Mouse (Mus musculus): ENCODE results near the gene Ms4a15. TPM values are rescaled to one million over a fixed set of nuclear protein-coding genes. Genes with fewer than 3 reads are reported as not detected.

The Ms4a15 gene
- polyA plus RNA-seq (2015; fragmentation: Nextera tagmentation; extraction: Ambion mirVana) = 0.15 and 0.37 TPM in 2 replicates

- Histone ChIP-seq H3K27ac (ENCODE audit: low read length) (no peak within 1 kb of the TSS), H3K9ac (replicated peaks; ENCODE audit: low read depth) (no peak within 1 kb of the TSS), H3K4me2 (replicated peaks; ENCODE audit: low read depth, low read length) (no peak within 1 kb of the TSS), H3K4me3 (ENCODE audit: low read depth, low read length) (no peak within 1 kb of the TSS), H3K4me1 (ENCODE audit: insufficient read depth, low read depth, low read length) (no peaks in the 10 kb centered on the region), H3K27me3 (replicated peaks; ENCODE audit: insufficient read depth, low read length) (no peaks in the 10 kb centered on the region), H3K36me3 (ENCODE audit: insufficient read depth, low read length) (no peaks in the 10 kb centered on the region), H3K9me3 (ENCODE audit: low read length) (no peaks in the 10 kb centered on the region)
- TF ChIP-seq EP300 (IDR thresholded peaks at IDR 0.05) (no peak), CTCF (IDR thresholded peaks at IDR 0.05) (no peak)
- 83% methylated on average over 7 of the region's 7 CpGs for WGBS
- ATAC-seq = no peak
- no peak for DNase-seq (ENCODE audit: low spot score)
Observed at GRCm38 (mm10) chr19:10993150-10993549, at the start of gene Ms4a15. Gene Ms4a15, minus strand, starts transcription at chr19:10993250.

- no peak for DNase-seq (ENCODE audit: low spot score)
- Histone ChIP-seq H3K36me3 (ENCODE audit: insufficient read depth, low read length) (no peaks in the 10 kb centered on the region), H3K27ac (ENCODE audit: low read length) (no peak overlapping the region), H3K27me3 (replicated peaks; ENCODE audit: insufficient read depth, low read length) (no peaks in the 10 kb centered on the region), H3K4me2 (replicated peaks; ENCODE audit: low read depth, low read length) (no peak overlapping the region), H3K9ac (replicated peaks; ENCODE audit: low read depth) (no peak overlapping the region), H3K4me1 (ENCODE audit: insufficient read depth, low read depth, low read length) (no peaks in the 10 kb centered on the region), H3K9me3 (ENCODE audit: low read length) (no peaks in the 10 kb centered on the region), H3K4me3 (ENCODE audit: low read depth, low read length) (no peak overlapping the region)
- TF ChIP-seq CTCF (IDR thresholded peaks at IDR 0.05) (no peak), EP300 (IDR thresholded peaks at IDR 0.05) (no peak)
- no peak for ATAC-seq
Observed at GRCm38 (mm10) chr19:11037570-11037969, 44.5 kb upstream of the Ms4a15 start.

GRCm38 (mm10) chr19:11022382-11022781 lies 29.3 kb upstream of the Ms4a15 start:
- Histone ChIP-seq H3K36me3 (ENCODE audit: insufficient read depth, low read length) (no peaks in the 10 kb centered on the region), H3K9me3 (ENCODE audit: low read length) (no peaks in the 10 kb centered on the region), H3K4me3 (ENCODE audit: low read depth, low read length) (no peak overlapping the region), H3K4me1 (ENCODE audit: insufficient read depth, low read depth, low read length) (no peaks in the 10 kb centered on the region), H3K9ac (replicated peaks; ENCODE audit: low read depth) (no peak overlapping the region), H3K4me2 (replicated peaks; ENCODE audit: low read depth, low read length) (no peak overlapping the region), H3K27me3 (replicated peaks; ENCODE audit: insufficient read depth, low read length) (no peaks in the 10 kb centered on the region), H3K27ac (ENCODE audit: low read length) (no peak overlapping the region)
- TF ChIP-seq EP300 (IDR thresholded peaks at IDR 0.05) = no peak
- TF ChIP-seq CTCF (IDR thresholded peaks at IDR 0.05) = no peak
- DNase-seq (ENCODE audit: low spot score) (no peak), ATAC-seq (no peak)

GRCm38 (mm10) chr19:11017891-11018290 lies 24.8 kb upstream of the Ms4a15 start, which contains the start of gene Ms4a18:
Gene Ms4a18, minus strand, starts transcription at chr19:11018031.
- no peak for ATAC-seq
- 78% methylated on average over 3 of the region's 3 CpGs for WGBS
- no peak within 1 kb of the TSS for H3K4me2 ChIP-seq (replicated peaks; ENCODE audit: low read depth, low read length)

GRCm38 (mm10) chr19:11017251-11017650 lies 24.2 kb upstream of the Ms4a15 start:
- DNase-seq (ENCODE audit: low spot score) = no peak
- no peaks in the 10 kb centered on the region for H3K9me3 ChIP-seq (ENCODE audit: low read length)
- H3K4me3 ChIP-seq (ENCODE audit: low read depth, low read length) = no peak overlapping the region
- TF ChIP-seq EP300 (IDR thresholded peaks at IDR 0.05) (no peak), CTCF (IDR thresholded peaks at IDR 0.05) (no peak)
- no peak for ATAC-seq
- no peaks in the 10 kb centered on the region for H3K4me1 ChIP-seq (ENCODE audit: insufficient read depth, low read depth, low read length)
- H3K4me2 ChIP-seq (replicated peaks; ENCODE audit: low read depth, low read length) = no peak overlapping the region
- 52% methylated on average over 2 of the region's 2 CpGs for WGBS
- H3K9ac ChIP-seq (replicated peaks; ENCODE audit: low read depth) = no peak overlapping the region
- no peaks in the 10 kb centered on the region for H3K27me3 ChIP-seq (replicated peaks; ENCODE audit: insufficient read depth, low read length)
- H3K27ac ChIP-seq (ENCODE audit: low read length) = no peak overlapping the region
- no peaks in the 10 kb centered on the region for H3K36me3 ChIP-seq (ENCODE audit: insufficient read depth, low read length)

More at GRCm38 (mm10) chr19:11017891-11018290, 24.8 kb upstream of the Ms4a15 start, which contains the start of gene Ms4a18:
- H3K36me3 ChIP-seq (ENCODE audit: insufficient read depth, low read length) = no peaks in the 10 kb centered on the region
- no peaks in the 10 kb centered on the region for H3K27me3 ChIP-seq (replicated peaks; ENCODE audit: insufficient read depth, low read length)
- DNase-seq (ENCODE audit: low spot score) = no peak
- no peak within 1 kb of the TSS for H3K4me3 ChIP-seq (ENCODE audit: low read depth, low read length)
- no peak within 1 kb of the TSS for H3K27ac ChIP-seq (ENCODE audit: low read length)
- TF ChIP-seq CTCF (IDR thresholded peaks at IDR 0.05) (no peak), EP300 (IDR thresholded peaks at IDR 0.05) (no peak)
- H3K9ac ChIP-seq (replicated peaks; ENCODE audit: low read depth) = no peak within 1 kb of the TSS
- no peaks in the 10 kb centered on the region for H3K4me1 ChIP-seq (ENCODE audit: insufficient read depth, low read depth, low read length)
- H3K9me3 ChIP-seq (ENCODE audit: low read length) = no peaks in the 10 kb centered on the region

- WGBS = 78% methylated on average over 1 of the region's 1 CpGs
- Histone ChIP-seq H3K27ac (ENCODE audit: low read length) (no peak overlapping the region), H3K36me3 (ENCODE audit: insufficient read depth, low read length) (no peaks in the 10 kb centered on the region), H3K27me3 (replicated peaks; ENCODE audit: insufficient read depth, low read length) (no peaks in the 10 kb centered on the region), H3K4me1 (ENCODE audit: insufficient read depth, low read depth, low read length) (no peaks in the 10 kb centered on the region), H3K9me3 (ENCODE audit: low read length) (no peaks in the 10 kb centered on the region), H3K4me2 (replicated peaks; ENCODE audit: low read depth, low read length) (no peak overlapping the region), H3K9ac (replicated peaks; ENCODE audit: low read depth) (no peak overlapping the region), H3K4me3 (ENCODE audit: low read depth, low read length) (no peak overlapping the region)
- DNase-seq (ENCODE audit: low spot score) (no peak), ATAC-seq (no peak)
- TF ChIP-seq CTCF (IDR thresholded peaks at IDR 0.05) (no peak), EP300 (IDR thresholded peaks at IDR 0.05) (no peak)
Observed at GRCm38 (mm10) chr19:11015998-11016397, 22.9 kb upstream of the Ms4a15 start.

GRCm38 (mm10) chr19:11015468-11015867 lies 22.4 kb upstream of the Ms4a15 start:
- Histone ChIP-seq H3K4me3 (ENCODE audit: low read depth, low read length) (no peak overlapping the region), H3K9me3 (ENCODE audit: low read length) (no peaks in the 10 kb centered on the region), H3K9ac (replicated peaks; ENCODE audit: low read depth) (no peak overlapping the region), H3K27me3 (replicated peaks; ENCODE audit: insufficient read depth, low read length) (no peaks in the 10 kb centered on the region), H3K4me2 (replicated peaks; ENCODE audit: low read depth, low read length) (no peak overlapping the region), H3K36me3 (ENCODE audit: insufficient read depth, low read length) (no peaks in the 10 kb centered on the region), H3K4me1 (ENCODE audit: insufficient read depth, low read depth, low read length) (no peaks in the 10 kb centered on the region), H3K27ac (ENCODE audit: low read length) (no peak overlapping the region)
- ATAC-seq (no peak), DNase-seq (ENCODE audit: low spot score) (no peak)
- no peak for TF ChIP-seq EP300 (IDR thresholded peaks at IDR 0.05)
- TF ChIP-seq CTCF (IDR thresholded peaks at IDR 0.05) = no peak
